Mouse (Mus musculus) layer of hippocampus, postnatal 14 days (tissue): ENCODE data around the gene Nod2. TPM values are rescaled to one million over a fixed set of nuclear protein-coding genes. Genes with fewer than 3 reads are reported as not detected.

Experiments
- DNase-seq, 2 experiments: peaks; one replicate each; pipeline ENCODE4 v3.0.0; 2021 to 2022; ENCODE audit warnings: low spot score in 2 of 2, mixed read lengths in 1 of 2
- total RNA-seq, 2 experiments: library from RNA; stranded (reverse); gene quantifications; 2 replicates each; pipeline ENCODE4 v1.2.3; 2021

Gene Nod2
- total RNA-seq, 2 experiments from 2014 or later = 0.37 to 0.60 TPM

DNA sequence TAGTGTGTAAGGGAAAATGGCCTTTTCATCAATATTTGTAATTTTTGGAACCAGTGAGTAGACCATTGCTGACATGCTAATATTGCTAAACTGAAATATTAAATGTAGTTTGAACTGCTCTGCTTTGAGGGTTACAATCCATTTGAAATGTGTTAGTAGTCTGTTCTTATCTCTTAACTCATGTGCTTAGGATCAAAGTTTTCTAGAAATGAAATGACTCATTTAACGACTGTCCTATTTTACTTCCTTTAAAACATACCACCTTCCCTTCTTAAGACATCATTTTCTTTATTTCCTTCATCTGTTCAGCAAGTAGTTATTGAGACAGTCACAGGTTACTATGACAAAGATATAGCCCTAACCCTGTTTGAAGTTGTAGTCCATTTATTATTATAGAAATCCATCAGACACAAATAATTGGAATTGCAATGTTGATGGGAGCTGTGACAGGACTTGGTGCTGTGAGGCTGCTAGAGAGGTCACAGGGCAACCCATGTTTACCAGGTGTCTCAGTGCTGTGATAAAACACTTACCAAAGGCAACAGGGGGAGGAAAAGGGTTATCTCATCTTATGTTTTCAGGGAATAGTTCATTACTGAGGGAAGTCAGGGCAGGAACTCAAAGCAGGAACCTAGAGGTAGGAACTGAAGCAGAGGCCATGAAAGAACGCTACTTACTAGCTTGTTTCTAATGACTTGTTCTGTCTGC is 76.3 kb downstream of the Nod2 start:
- no peak for DNase-seq

Other genes starting within 250 kb of the Nod2 start
- gene Nkd1, start 126.0 kb upstream of the Nod2 start, total RNA-seq = 10 to 100 TPM; 13.4 to 14.7 TPM
- gene Snx20, start 11.2 kb upstream of the Nod2 start, total RNA-seq = 1 to 10 TPM; 2.1 to 2.2 TPM
- 10 to 100 TPM; 53.6 to 58.8 TPM for gene Cyld, start 49.7 kb downstream of the Nod2 start, total RNA-seq